Mouse (Mus musculus) bone marrow, adult 2 months (tissue): ENCODE measurements at regions not wholly inside any gene's neighbourhood (a gene's known extent, or its start where the extent isn't known, plus 50 kb on each side); places are given as distances from the start of the nearest gene placed in this dataset.

ENCODE experiments used
- CTCF ChIP-seq: fragments of 200-500 bp; IDR thresholded peaks from 2 replicates; pipeline ENCODE4 v1.5.1; 2011; ENCODE audit warnings: low read length, control low read depth; ENCODE audit not compliant: control insufficient read depth, insufficient read depth
- POLR2A ChIP-seq: fragments of 200-500 bp; IDR thresholded peaks from 2 replicates; pipeline ENCODE4 v1.6.1; 2011; ENCODE audit warnings: low read depth, mild to moderate bottlenecking, control low read depth, low read length, borderline replicate concordance; ENCODE audit not compliant: control insufficient read depth

GRCm38 (mm10) chr2:117917181-117917580, 194.5 kb upstream of the Thbs1 start:
- TF ChIP-seq POLR2A (no peak), CTCF (no peak)
